Mouse (Mus musculus) spleen, postnatal 14 days (tissue): Measurements from ENCODE around the gene Ttll11.

Source experiments
- DNase-seq, 2 experiments: peaks; one replicate each; pipeline ENCODE4 v3.0.0; 2021 to 2022; ENCODE audit warnings: low spot score in 2 of 2

Ttll11 gene

GRCm38 (mm10) chr2:35825157-35825556, 154.6 kb downstream of the Ttll11 start:
- no peak for DNase-seq

- no peak for DNase-seq
Measured at GRCm38 (mm10) chr2:35823589-35823988, 156.1 kb downstream of the Ttll11 start.

- DNase-seq: no peak
Measured at GRCm38 (mm10) chr2:35818883-35819282, 160.8 kb downstream of the Ttll11 start.

DNA sequence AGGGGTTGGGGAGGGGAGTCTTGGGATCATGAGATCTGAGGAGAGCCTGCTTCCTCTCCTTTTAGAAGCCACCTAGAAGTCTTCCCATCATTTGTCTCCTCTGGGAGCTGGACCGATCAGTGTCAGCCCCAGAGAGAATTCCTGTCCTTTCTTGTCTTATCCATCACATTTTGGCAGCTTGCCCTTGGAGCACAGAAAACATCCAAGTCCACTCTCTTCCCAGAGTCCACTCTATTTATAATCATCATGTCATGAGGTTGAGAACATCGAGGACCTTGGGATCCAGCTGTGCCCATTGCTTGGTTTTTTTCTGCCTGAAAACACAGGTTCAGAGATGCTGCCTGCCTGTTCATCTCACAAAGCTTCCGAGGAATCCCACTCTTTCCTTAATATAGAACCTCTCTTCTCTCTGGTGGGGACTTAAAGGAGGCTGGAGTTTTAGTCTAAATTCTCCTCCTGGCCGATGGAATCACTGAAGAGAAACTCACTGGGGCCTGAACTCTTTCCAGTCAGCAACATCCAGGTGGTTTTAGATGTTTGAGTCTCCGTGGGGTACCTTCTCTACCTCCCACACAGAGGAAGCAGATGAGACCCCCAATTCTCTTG, 163.6 kb downstream of the Ttll11 start:
- no peak for DNase-seq

- DNase-seq: no peak
Measured at GRCm38 (mm10) chr2:35812561-35812933, 167.2 kb downstream of the Ttll11 start.

GRCm38 (mm10) chr2:35811801-35812560, 167.7 kb downstream of the Ttll11 start:
- DNase-seq: no peak

GRCm38 (mm10) chr2:35810027-35810426, 169.7 kb downstream of the Ttll11 start:
- DNase-seq: no peak

GRCm38 (mm10) chr2:35809141-35809540, 170.6 kb downstream of the Ttll11 start:
- DNase-seq: no peak

- DNase-seq: no peak
Measured at GRCm38 (mm10) chr2:35805881-35806280, 173.8 kb downstream of the Ttll11 start.

DNA sequence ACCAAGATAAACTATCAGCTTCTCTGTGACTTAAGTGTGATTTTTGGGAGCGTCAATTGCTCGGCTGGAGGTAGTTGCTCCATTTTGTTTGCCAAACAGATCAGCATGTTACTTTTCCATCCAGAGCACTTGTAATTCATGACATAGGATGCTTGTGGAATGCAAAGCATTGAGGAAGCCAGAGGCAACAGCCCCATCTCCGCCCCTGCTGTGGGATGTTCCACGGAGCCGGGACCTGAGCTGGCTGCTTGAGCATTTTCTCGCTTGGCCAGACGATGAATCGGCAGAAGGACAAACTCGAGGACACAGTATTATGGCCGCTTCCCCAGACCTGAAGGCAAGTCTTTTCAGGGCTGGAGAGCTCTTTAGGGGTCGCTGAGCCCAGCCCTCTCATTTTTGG, 176.6 kb downstream of the Ttll11 start:
- no peak for DNase-seq

- DNase-seq: no peak
Measured at GRCm38 (mm10) chr2:35801759-35802158, 178.0 kb downstream of the Ttll11 start.

- DNase-seq: no peak
Measured at GRCm38 (mm10) chr2:35799073-35799472, 180.6 kb downstream of the Ttll11 start.

- no peak for DNase-seq
Measured at GRCm38 (mm10) chr2:35797998-35798397, 181.7 kb downstream of the Ttll11 start.

DNA sequence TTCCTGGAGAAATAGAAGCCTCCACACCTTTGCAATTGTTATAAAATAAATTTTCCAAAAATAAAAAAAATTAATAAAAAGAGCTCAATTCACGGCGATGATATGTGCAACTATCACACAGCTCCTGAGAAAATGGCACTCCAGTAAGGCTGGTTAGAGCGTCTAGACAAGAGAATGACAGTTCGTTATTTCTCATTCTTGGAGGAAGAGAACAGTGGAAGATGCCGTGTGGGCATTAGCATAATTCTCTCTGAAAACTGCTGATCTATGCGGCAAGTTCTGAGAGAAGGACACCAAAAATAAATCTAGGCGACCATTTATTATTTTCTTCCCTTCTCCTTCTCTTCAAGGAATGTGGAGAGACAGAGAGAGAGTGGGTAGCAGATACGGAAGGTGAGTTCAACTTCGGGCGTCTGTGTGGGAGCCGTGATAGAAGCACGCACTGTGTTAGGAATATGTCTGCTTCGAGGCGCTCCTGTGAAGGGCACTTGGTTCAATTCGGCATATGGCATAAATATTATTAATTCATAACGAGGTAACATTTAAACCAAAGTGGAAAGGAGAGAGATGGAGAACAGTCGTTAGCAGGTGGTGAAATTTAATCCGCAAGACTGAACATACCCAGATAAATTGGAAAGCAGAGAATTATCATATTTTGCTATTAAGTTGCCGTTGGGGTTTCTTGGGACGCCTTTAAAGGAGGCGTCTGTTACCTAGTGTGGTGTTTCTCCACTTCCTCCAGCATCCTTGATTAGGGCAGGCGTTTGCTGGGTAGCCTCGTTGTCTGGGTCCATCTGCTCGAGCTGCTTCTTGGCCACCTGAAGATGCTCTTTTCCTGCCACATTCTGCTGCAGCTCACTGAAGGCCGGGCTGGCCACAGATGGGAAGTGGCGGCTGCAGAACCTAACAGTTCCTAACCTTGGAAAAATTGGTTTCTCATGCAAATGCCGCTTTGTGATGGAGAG, 190.1 kb downstream of the Ttll11 start:
- no peak for DNase-seq

- DNase-seq: no peak
Measured at GRCm38 (mm10) chr2:35785877-35786276, 193.8 kb downstream of the Ttll11 start.

- DNase-seq: no peak
Measured at GRCm38 (mm10) chr2:35783368-35783767, 196.3 kb downstream of the Ttll11 start.

- DNase-seq: no peak
Measured at GRCm38 (mm10) chr2:35779266-35779665, 200.4 kb downstream of the Ttll11 start.

DNA sequence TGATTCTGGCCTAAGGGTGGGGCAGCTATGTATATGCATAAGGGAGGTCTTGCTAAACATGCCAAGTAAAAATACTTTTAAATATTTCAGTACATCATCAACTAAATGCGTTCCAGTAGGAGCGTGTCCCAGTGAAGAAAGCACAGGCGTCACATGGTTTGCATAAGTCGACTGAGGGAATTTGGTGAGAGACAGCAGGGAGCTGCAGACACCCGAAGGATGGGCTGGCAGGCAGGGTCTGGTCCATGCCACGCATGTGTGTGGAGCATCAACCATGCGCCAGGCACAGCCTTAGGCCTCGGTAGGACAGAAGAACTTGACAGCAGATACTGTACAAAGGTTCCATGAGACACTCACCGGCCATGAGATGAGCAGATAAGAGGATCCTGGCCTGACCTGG, 202.8 kb downstream of the Ttll11 start:
- DNase-seq: no peak

DNA sequence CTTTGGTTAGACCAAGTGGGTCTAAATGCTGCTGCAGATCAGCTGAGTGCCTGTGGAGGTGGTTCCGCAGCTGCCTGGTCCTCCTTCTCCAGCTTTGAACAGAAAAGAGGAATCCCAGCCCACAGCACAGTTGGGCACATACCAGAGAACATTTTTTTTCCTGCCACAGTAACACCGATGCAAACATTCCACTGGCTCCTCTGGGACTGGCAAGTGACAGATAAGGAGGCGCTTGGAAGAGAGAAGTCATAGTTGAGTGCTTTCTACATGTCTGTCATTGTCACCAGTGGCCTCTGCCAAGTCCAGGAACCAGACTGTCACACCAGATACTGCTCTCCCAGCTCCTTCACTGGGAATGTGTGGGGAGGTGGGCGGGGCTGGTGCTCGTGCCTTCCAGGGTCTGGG, 204.1 kb downstream of the Ttll11 start:
- no peak for DNase-seq

GRCm38 (mm10) chr2:35770541-35770940, 209.2 kb downstream of the Ttll11 start:
- no peak for DNase-seq

DNA sequence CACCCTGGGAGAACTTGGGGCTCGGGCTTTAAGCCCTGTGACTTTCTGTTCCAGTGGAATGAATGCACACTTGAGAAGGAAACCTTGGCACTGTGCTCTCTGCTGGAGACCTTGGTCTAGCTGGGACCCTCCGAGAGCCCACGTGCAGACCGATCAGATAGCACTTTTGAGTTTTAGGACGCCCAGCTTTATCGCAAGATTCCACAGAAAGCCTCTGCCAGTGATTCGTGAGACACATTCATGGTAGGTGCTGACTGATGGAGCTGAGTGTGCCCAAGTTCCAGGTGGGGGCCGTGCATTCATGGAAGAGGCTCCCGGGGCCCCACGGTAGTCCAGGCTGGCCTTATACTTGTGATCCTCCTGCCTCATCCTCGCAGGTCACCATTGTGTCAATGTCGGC, 210.3 kb downstream of the Ttll11 start:
- DNase-seq: no peak

DNA sequence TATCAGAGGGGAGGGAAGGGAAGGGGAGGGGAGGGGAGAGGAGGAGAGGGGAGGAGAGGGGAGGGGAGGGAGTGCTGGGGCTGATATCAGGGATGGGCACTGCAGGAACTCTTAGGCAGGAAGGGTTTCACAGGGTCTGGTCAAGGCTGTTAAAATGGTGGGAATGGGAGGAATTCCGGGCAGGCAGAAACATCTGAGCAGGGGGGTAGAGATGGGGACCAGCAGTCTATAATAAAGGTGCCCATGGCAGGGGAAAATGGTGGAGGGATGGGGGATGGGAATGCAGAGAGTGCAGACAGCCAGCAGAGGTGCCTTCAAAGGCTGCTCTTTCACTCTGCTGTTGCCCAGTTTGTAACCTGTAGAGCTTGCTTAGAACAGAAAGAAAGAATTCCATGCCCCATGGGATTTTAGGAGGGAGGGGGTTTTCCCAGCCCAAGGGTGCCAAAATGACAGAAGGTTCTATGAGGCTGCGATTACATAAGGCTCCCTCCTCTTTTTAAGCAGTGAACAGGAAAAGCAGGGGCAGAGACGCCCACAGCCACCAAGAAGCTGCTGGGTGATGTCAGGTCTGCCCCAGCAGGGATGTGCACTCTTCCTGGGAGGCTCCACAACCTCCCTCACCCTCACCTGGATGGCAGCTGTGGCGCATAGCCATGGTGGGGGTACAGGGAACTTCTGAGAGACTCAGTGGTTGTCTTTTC, 211.0 kb downstream of the Ttll11 start:
- no peak for DNase-seq
